Mouse (Mus musculus): ENCODE measurements around the gene Nfam1. TPM values are rescaled to one million over a fixed set of nuclear protein-coding genes. Genes with fewer than 3 reads are reported as not detected.
"Not testable (repeated sequence)": the region's sequence is repeated elsewhere in the genome, so short reads cannot be mapped to it uniquely, and the experiment has no call there.

The Nfam1 gene
- 1.6 and 1.8 TPM in 2 replicates for polyA plus RNA-seq (2015; fragmentation: Nextera tagmentation; extraction: Ambion mirVana)

DNA sequence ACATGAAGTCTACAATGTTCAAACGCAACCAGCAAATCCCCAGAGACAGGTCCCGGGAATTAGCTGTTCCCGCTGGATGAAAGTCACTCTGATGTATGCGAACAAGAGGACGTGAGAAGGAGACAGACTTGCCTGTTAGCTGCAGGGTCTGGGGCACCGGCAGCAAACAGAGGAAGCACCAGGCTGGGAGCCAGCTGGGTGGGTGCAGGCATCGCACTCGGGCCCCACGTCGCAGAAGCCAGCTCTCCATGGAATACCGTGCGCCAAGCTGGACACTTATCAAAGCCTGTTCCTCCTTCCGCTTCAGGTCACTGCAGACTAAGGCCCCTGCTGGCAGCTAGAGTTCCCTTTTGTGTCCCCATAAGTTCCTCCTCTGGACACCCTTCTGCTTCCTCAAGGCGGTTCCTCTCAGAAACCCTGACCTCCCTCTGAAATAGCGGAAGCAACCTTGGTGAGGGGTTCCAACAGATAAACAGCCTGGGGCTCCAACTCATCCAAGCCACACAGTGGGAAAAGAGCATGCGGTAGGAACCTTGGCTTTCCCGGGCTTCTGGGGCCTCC is at the start of gene Nfam1:
Gene Nfam1, minus strand, starts transcription at position 326 of the 561 bp plus-strand sequence.
- H3K4me3 ChIP-seq: no peak within 1 kb of the TSS
- no peaks in the 10 kb centered on the region for H3K9me3 ChIP-seq
- H3K27me3 ChIP-seq: no peaks in the 10 kb centered on the region
- peaks cover 59% of the 10 kb centered on the region for H3K4me1 ChIP-seq
- ATAC-seq (replicated peaks): no peak
- H3K27ac ChIP-seq (replicated peaks): peak within 1 kb of the TSS; percentile 71
- H3K36me3 ChIP-seq: no peaks in the 10 kb centered on the region
- 20% methylated on average over 17 of the region's 17 CpGs for WGBS
- no peak within 1 kb of the TSS for H3K9ac ChIP-seq (replicated peaks)
- H3K4me2 ChIP-seq (replicated peaks): no peak within 1 kb of the TSS

DNA sequence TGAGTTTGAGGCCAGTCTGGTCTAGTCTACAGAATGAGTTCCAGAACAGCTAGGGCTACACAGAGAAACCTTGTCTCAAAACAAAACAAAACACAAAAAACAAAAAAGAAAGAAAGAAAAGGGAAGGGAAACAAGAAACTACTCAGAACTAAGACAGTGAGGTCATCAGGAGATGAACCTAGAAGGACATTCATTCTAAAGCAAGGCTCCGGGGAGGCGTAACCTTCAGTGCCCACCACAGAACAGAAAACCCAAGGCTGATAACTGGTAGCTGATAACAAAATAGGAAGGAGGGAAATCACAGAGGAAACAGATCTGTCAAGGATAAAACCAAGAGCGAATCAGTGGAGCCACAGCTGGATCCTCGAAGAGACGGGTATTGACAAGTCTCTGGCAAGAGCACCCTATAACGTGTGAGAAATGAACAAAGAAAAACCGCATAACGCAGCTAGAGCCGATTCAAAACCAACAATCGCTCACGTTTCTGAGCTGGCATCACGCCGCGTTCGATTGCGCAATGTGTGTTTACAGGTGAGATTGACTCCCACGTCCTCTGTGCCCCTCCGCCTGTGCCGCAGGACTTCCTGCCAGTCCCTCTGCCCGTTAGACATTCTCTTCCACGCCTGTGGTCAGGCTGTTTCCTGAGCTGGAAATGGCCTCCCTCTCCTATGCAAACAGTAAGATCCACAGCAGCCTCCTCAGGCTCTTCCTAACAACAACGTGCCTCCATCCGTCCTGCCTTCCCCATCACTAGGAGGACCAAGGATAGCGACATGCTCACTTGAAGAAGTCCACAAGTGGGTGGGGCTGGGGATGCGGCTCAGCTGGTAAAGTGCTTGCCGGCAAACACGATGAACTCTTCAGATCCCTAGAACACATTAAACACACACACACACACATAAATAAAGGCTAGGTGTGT is 42.8 kb upstream of the Nfam1 start:
- Histone ChIP-seq H3K4me2 (replicated peaks) (no peak overlapping the region), H3K9me3 (no peaks in the 10 kb centered on the region), H3K27me3 (no peaks in the 10 kb centered on the region), H3K4me1 (no peaks in the 10 kb centered on the region), H3K9ac (replicated peaks) (no peak overlapping the region), H3K4me3 (no peak overlapping the region), H3K27ac (replicated peaks) (no peak overlapping the region), H3K36me3 (no peaks in the 10 kb centered on the region)
- 72% methylated on average over 27 of the region's 27 CpGs for WGBS
- no peak for ATAC-seq (replicated peaks)

DNA sequence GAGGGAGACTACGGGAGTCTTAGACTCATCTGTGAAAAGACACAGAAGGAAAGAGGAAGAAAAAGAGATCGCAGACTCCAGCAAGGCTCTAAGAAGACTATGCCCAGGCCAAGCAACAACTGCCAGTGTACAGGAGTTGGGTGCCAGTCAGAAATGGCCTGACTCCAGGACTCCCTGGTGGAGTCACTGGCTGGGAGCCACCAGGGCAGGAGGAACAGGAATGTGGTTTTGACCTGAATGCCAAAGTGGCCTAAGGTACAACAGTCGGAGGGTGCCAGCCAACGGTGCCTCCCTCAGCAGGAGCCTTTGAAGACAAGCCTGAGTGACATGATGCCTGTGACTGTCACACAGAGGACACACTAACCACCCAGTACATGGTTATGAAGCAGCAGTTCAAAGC is 41.1 kb upstream of the Nfam1 start:
- H3K36me3 ChIP-seq: no peaks in the 10 kb centered on the region
- whole genome bisulfite sequencing: 82% methylated on average over 4 of the region's 4 CpGs
- no peaks in the 10 kb centered on the region for H3K9me3 ChIP-seq
- no peak overlapping the region for H3K27ac ChIP-seq (replicated peaks)
- no peak overlapping the region for H3K4me2 ChIP-seq (replicated peaks)
- H3K27me3 ChIP-seq: no peaks in the 10 kb centered on the region
- H3K4me3 ChIP-seq: no peak overlapping the region
- no peak overlapping the region for H3K9ac ChIP-seq (replicated peaks)
- ATAC-seq (replicated peaks): no peak
- no peaks in the 10 kb centered on the region for H3K4me1 ChIP-seq

DNA sequence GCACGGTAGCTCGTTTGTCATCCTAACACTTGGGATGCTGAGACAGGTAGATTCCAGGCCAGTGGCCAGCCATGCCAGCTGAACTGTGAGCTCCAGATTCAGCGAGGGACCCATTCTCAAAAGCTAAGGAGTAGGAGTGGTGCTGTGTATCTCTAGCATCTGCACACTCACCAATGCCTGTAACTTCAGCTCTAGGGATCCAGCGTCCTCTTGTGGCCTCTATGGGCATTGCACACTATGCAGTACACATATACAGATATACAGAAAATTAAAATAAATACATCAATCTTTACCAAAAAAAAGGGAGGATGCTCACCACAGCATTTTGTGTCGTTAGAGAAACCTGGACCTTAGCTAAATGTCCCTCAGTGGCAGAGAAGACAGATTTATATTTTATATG is 38.6 kb upstream of the Nfam1 start:
- 88% methylated on average over 5 of the region's 5 CpGs for WGBS
- H3K9me3 ChIP-seq: no peaks in the 10 kb centered on the region
- H3K4me2 ChIP-seq (replicated peaks): no peak overlapping the region
- H3K27ac ChIP-seq (replicated peaks): no peak overlapping the region
- no peak overlapping the region for H3K9ac ChIP-seq (replicated peaks)
- ATAC-seq (replicated peaks): no peak
- no peak overlapping the region for H3K4me3 ChIP-seq
- no peaks in the 10 kb centered on the region for H3K4me1 ChIP-seq
- no peaks in the 10 kb centered on the region for H3K36me3 ChIP-seq
- H3K27me3 ChIP-seq: no peaks in the 10 kb centered on the region

DNA sequence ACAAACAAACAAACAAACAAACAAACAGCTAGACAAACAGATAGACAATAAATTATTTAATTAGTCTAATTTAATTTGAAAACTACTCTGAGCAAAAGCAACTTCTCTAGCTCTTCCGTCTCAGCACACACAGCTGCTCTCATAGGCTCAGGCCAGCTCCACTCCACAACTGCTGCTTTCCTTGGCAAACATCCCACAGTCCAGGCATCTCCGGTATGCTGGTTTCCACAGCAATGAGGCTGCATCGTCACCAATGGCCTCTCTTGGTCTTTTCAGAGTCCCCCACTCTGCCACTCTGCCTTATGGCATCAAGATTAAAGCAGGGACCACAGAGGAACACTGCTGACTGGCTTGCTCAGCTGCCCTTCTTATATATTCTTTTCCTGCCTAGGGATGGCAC is 37.8 kb upstream of the Nfam1 start:
- H3K9me3 ChIP-seq: no peaks in the 10 kb centered on the region
- H3K4me3 ChIP-seq: no peak overlapping the region
- H3K36me3 ChIP-seq: no peaks in the 10 kb centered on the region
- no peaks in the 10 kb centered on the region for H3K27me3 ChIP-seq
- whole genome bisulfite sequencing: 28% methylated on average over 3 of the region's 3 CpGs
- H3K9ac ChIP-seq (replicated peaks): no peak overlapping the region
- no peak overlapping the region for H3K4me2 ChIP-seq (replicated peaks)
- H3K4me1 ChIP-seq: no peaks in the 10 kb centered on the region
- ATAC-seq (replicated peaks): no peak
- H3K27ac ChIP-seq (replicated peaks): no peak overlapping the region

DNA sequence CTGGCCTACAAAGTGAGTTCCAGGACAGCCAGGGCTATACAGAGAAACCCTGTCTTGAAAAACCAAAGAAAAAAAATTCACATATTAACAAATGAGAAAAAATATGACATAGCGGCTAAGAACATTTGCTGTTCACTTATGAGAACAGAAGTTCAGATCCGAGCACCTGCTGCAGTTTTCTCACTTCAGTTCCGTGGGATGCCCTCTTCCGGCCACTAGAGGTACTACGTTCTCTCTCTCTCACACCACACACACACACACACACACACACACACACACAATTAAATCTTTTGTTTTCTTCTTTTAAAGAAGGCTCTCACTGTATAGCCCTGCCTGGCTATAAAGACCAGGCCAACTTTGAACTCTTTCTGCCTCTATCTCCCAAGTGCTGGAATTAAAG is 35.2 kb upstream of the Nfam1 start:
- Histone ChIP-seq H3K36me3 (no peaks in the 10 kb centered on the region), H3K4me3 (no peak overlapping the region), H3K9me3 (no peaks in the 10 kb centered on the region), H3K27ac (replicated peaks) (no peak overlapping the region), H3K4me2 (replicated peaks) (no peak overlapping the region), H3K9ac (replicated peaks) (no peak overlapping the region), H3K4me1 (no peaks in the 10 kb centered on the region), H3K27me3 (no peaks in the 10 kb centered on the region)
- ATAC-seq (replicated peaks): no peak
- 97% methylated on average over 5 of the region's 5 CpGs for WGBS

DNA sequence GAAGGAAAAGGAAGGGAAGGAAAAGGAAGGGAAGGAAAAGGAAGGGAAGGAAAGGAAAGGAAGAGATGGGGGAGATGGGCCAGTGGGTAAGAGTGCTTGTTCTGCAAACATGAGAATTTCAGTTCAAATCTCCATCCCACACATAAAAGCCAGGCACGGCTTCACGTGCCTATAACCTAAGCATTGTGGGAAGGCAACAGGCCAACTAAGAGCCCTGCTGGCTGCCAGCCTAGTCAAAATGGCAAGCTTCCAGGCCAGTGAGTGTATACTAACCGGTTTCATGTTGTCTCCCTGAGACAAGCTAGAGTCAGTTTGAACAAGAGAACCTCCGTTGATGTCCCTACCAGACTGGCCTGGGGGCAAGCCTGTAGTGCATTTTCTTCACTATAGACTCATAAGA is 32.4 kb upstream of the Nfam1 start:
- Histone ChIP-seq H3K4me3 (no peak overlapping the region), H3K27ac (replicated peaks) (no peak overlapping the region), H3K4me1 (no peaks in the 10 kb centered on the region), H3K9me3 (no peaks in the 10 kb centered on the region), H3K9ac (replicated peaks) (no peak overlapping the region), H3K36me3 (no peaks in the 10 kb centered on the region), H3K4me2 (replicated peaks) (no peak overlapping the region), H3K27me3 (no peaks in the 10 kb centered on the region)
- 29% methylated on average over 4 of the region's 4 CpGs for WGBS
- no peak for ATAC-seq (replicated peaks)

DNA sequence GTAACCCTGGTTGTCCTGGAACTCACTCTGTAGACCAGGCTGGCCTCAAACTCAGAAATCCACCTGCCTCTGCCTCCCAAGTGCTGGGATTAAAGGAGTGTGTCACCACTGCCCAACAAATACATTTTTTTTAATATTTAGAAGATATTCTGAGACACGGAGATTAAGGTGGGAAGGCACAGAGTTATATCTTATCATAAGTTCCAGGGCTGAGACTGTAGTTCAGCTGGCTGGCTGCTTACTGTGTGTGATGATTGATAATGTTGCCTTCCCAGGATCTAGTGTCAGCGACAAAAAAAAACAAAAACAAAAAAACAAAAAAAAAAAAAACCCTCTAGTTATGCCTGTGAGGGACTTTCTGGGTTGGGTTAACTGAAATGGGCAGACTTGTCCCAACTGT is 29.5 kb upstream of the Nfam1 start:
- not testable (repeated sequence) for H3K9me3 ChIP-seq; H3K9ac ChIP-seq (replicated peaks); H3K4me2 ChIP-seq (replicated peaks); H3K27ac ChIP-seq (replicated peaks); H3K27me3 ChIP-seq; H3K4me3 ChIP-seq; ATAC-seq (replicated peaks); H3K36me3 ChIP-seq
- 88% methylated on average over 2 of the region's 2 CpGs for WGBS
- H3K4me1 ChIP-seq: peaks cover 14% of the 10 kb centered on the region

DNA sequence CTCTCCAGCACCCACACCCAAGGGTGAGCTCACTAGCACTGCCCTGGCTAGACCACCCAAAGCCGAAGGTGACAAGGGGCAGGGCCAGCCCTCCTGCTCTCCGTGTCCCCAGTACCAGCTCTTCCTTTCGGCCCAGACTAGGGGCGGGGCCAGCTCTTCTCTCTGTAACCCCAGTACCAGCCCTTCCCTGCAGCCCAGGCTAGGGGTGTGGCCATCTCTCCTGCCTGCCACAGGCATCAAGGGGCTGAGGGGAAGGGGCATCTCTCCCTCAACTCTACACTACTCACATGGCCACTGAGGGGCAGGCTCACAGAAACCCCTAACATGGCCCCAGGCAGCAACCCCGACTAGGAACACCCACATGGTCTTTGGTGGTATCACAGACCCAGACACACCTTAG is 28.6 kb upstream of the Nfam1 start:
- ATAC-seq (replicated peaks): no peak
- no peak overlapping the region for H3K4me3 ChIP-seq
- H3K27ac ChIP-seq (replicated peaks): no peak overlapping the region
- H3K36me3 ChIP-seq: no peaks in the 10 kb centered on the region
- no peak overlapping the region for H3K4me2 ChIP-seq (replicated peaks)
- 11% methylated on average over 5 of the region's 5 CpGs for WGBS
- no peak overlapping the region for H3K9ac ChIP-seq (replicated peaks)
- H3K4me1 ChIP-seq: peaks cover 19% of the 10 kb centered on the region
- no peaks in the 10 kb centered on the region for H3K9me3 ChIP-seq
- H3K27me3 ChIP-seq: no peaks in the 10 kb centered on the region

DNA sequence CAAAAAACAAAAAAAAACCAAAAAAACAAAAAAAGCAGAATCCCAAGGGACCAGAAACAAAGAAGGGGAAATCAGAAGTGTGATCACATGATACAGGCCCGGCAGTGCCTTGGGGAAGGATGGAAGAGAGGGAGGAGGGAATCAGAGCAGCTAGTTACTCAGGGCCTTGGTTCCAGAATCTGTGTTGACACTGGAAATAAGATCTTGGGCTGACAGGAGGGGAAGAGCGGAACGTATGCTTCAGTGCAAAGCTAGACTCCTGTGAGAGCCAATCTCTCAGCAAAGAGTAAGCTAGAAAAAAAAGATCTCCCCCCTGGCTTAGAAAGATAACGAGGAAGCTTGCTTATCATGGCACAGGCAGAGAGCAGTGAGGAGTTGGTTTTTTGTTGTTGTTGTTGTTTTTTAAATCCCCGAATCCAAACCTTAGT is 26.1 kb upstream of the Nfam1 start:
- Histone ChIP-seq H3K36me3 (no peaks in the 10 kb centered on the region), H3K27me3 (no peaks in the 10 kb centered on the region), H3K4me3 (no peak overlapping the region), H3K4me2 (replicated peaks) (no peak overlapping the region), H3K4me1 (peaks cover 32% of the 10 kb centered on the region), H3K9ac (replicated peaks) (no peak overlapping the region), H3K27ac (replicated peaks) (peak overlapping the region; percentile 69), H3K9me3 (no peaks in the 10 kb centered on the region)
- 0 out of 2 replicates have a peak, but pooled peaks have one; percentile 24 for ATAC-seq (replicated peaks)
- 34% methylated on average over 5 of the region's 5 CpGs for WGBS

DNA sequence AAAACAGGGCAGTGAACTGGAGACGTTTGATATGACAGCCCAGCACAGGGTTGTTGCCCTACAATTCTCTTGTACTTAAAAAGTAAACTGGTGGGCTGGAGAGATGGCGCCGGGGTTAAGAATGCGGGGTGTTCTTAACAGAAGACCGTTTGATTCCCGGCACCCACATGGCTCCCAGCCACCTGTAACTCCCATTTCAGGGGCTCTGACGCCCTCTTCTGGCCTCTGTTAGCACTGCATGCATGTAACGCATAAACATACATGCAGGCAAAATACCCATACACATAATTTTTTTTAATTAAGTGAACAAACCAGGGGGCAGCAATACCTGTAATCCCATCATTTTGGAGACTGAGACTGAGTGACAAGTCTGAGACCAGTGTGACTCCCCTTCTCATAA is 24.4 kb upstream of the Nfam1 start:
- ATAC-seq (replicated peaks): no peak
- Histone ChIP-seq H3K36me3 (no peaks in the 10 kb centered on the region), H3K4me1 (peaks cover 38% of the 10 kb centered on the region), H3K4me2 (replicated peaks) (no peak overlapping the region), H3K27me3 (no peaks in the 10 kb centered on the region), H3K27ac (replicated peaks) (peak overlapping the region; percentile 94), H3K9ac (replicated peaks) (no peak overlapping the region), H3K9me3 (no peaks in the 10 kb centered on the region), H3K4me3 (no peak overlapping the region)
- WGBS: 76% methylated on average over 8 of the region's 8 CpGs

DNA sequence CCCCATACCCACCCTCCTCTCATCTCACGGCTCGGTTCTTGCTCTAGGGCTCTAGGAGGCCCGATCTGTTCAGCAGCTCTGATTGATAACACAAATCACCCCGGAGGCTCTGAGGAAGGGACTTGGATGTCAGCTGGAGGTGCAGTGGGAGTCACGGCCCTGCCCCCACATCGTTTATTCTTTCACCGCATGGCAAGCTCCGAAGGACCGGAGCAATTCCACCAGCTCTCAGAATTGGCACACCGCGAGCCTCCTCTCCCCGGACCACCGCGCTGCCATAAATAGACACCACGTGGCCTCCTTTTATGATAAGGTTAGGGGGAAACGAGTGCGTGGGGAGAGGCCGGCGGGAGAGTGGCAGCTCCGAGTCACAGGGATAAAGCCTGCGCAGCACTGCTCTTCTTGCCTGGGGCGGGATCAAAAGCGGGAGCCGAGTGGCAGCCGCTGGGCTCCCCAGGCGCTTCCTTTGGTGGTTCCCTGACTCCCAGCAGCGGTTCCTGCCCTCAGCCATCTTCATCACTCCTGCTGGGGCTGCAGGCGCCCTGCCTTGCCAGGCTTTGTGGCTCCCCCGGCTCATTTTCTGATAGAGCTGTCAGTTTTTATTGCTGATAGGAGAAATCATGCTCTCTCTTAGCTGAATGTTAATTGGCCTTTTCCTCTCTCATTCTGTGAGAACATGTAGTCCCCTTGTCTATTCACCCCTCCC is 23.4 kb upstream of the Nfam1 start:
- Histone ChIP-seq H3K27ac (replicated peaks) (peak overlapping the region; percentile 94), H3K9me3 (no peaks in the 10 kb centered on the region), H3K9ac (replicated peaks) (peak overlapping the region; percentile 49), H3K27me3 (no peaks in the 10 kb centered on the region), H3K4me3 (peak overlapping the region; percentile 39), H3K4me2 (replicated peaks) (peak overlapping the region; percentile 50), H3K36me3 (no peaks in the 10 kb centered on the region), H3K4me1 (peaks cover 38% of the 10 kb centered on the region)
- peak; percentile 62 for ATAC-seq (replicated peaks)
- WGBS: under 1% methylated on average over 29 of the region's 29 CpGs

Measured in forebrain, embryonic 15.5 days (tissue).